Mouse (Mus musculus) testis, adult 2 months (tissue): Measurements from ENCODE around the gene Slc2a1.

Experiments
- CTCF ChIP-seq: fragments of 200-500 bp; IDR thresholded peaks from 2 replicates; pipeline ENCODE4 v1.5.1; 2012; ENCODE audit warnings: low read depth, mild to moderate bottlenecking, inconsistent platforms, low read length, moderate library complexity; ENCODE audit not compliant: control insufficient read depth, insufficient read depth, insufficient replicate concordance
- POLR2A ChIP-seq: fragments of 200-500 bp; IDR thresholded peaks from 2 replicates; pipeline ENCODE4 v1.6.1; 2012; ENCODE audit warnings: low read depth, mild to moderate bottlenecking, inconsistent platforms, low read length, moderate library complexity; ENCODE audit not compliant: control insufficient read depth

DNA sequence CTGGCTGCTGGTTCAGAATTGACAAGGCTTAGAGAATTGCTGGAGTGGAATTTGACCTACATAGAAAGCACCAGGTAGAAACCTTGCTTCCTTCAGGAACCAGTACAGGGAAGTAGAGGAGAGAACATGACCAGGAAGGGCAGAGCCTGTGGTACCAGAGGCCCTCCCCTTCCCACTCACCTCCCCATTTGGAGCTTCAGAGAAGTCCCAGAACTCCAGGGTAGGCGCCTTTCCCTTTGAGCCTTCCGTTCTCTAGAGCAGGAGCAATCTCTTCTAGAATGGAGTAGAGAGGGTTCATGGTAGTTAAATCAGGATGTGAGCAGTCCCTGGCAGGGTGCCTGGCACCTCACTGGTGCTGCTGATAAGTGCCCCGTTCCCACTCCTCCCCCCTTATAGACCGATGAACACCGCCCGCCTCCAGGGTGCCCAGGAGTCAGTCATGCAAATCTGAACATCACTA lies 7.1 kb downstream of the Slc2a1 start:
- TF ChIP-seq POLR2A (no peak), CTCF (no peak)
